Mouse (Mus musculus) neural tube, embryonic 14.5 days (tissue): ENCODE measurements around the gene Gdap1l1. TPM values are rescaled to one million over a fixed set of nuclear protein-coding genes. Genes with fewer than 3 reads are reported as not detected.

Source experiments
- ATAC-seq: fragments of 200-750 bp; cut with Nextera tagmentation; 2 replicates; pipeline ENCODE4 v1.8.0; 2017; ENCODE audit warnings: low read depth, mild to moderate bottlenecking, moderate TSS enrichment, moderate library complexity
- H3K27ac ChIP-seq: fragments of 300-500 bp; sonication (generic); 2 replicates; pipeline ENCODE4 v1.5.1; 2014; ENCODE audit warnings: low read depth, mild to moderate bottlenecking, control low read depth, low read length, moderate library complexity, mixed read lengths
- H3K27me3 ChIP-seq: fragments of 300-500 bp; sonication (generic); 2 replicates; pipeline ENCODE4 v1.6.1; 2014; ENCODE audit warnings: low read length; ENCODE audit not compliant: control insufficient read depth, insufficient read depth
- H3K36me3 ChIP-seq: fragments of 300-500 bp; sonication (generic); 2 replicates; pipeline ENCODE4 v1.6.1; 2014; ENCODE audit warnings: low read length, mixed read lengths; ENCODE audit not compliant: control insufficient read depth, insufficient read depth
- H3K4me1 ChIP-seq: fragments of 300-500 bp; sonication (generic); 2 replicates; pipeline ENCODE4 v1.6.1; 2014; ENCODE audit warnings: low read length; ENCODE audit not compliant: control insufficient read depth, insufficient read depth
- H3K4me2 ChIP-seq: fragments of 300-500 bp; sonication (generic); 2 replicates; pipeline ENCODE4 v1.6.1; 2014; ENCODE audit warnings: mild to moderate bottlenecking, low read depth, low read length, control low read depth
- H3K4me3 ChIP-seq: fragments of 300-500 bp; sonication (generic); 2 replicates; pipeline ENCODE4 v1.5.1; 2014; ENCODE audit warnings: low read depth, low read length, control low read depth, mixed read lengths
- H3K9ac ChIP-seq: fragments of 300-500 bp; sonication (generic); replicated peaks from 2 replicates; pipeline ENCODE4 v1.6.1; 2014; ENCODE audit warnings: low read depth, mild to moderate bottlenecking, control low read depth, low read length, mixed read lengths
- H3K9me3 ChIP-seq: fragments of 300-500 bp; sonication (generic); 2 replicates; pipeline ENCODE4 v1.6.1; 2016; ENCODE audit warnings: low read length; ENCODE audit not compliant: control insufficient read depth
- WGBS: fragments of 180-500 bp; shearing (Covaris S2); extraction: QIAGEN DNeasy Blood & Tissue Kit; methylation state at CpG from one replicate; pipeline ENCODE4 v1.1.7; 2014; 5-methylcytosine and 5-hydroxymethylcytosine counted together
- polyA plus RNA-seq: library from polyadenylated mRNA; unstranded; fragments of >200 nt; fragmentation: Nextera tagmentation; extraction: Ambion mirVana; gene quantifications from 2 replicates; pipeline ENCODE4 v1.2.1, GENCODE M21; 2014

The Gdap1l1 gene
- polyA plus RNA-seq, 1 experiment from 2014 or later = 115 TPM

DNA sequence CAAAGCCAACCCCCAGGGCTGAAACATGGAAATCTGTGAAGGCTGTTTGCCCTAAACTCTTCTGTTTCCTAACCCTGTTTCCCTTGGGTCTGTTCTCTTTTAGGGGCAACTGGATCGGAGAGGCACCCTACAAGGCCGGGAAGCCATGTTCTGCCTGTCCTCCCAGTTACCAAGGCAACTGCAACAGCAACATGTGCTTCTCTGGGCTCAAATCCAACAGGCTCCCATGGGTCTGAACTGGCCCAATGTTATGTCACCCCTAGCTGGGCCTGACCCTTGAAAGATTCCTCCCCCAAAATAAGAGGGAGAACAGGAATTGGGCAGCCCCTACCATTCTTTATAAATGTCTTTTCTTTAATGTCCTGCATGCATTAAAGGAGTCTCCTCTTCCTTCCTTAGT, 63.9 kb downstream of the Gdap1l1 start:
- Histone ChIP-seq H3K27me3 (no peaks in the 10 kb centered on the region), H3K4me3 (no peak overlapping the region), H3K9me3 (no peaks in the 10 kb centered on the region), H3K4me2 (no peak overlapping the region), H3K27ac (no peak overlapping the region), H3K4me1 (no peaks in the 10 kb centered on the region), H3K36me3 (no peaks in the 10 kb centered on the region), H3K9ac (no peak overlapping the region)
- WGBS = 65% methylated on average over 2 of the region's 2 CpGs
- no peak for ATAC-seq

DNA sequence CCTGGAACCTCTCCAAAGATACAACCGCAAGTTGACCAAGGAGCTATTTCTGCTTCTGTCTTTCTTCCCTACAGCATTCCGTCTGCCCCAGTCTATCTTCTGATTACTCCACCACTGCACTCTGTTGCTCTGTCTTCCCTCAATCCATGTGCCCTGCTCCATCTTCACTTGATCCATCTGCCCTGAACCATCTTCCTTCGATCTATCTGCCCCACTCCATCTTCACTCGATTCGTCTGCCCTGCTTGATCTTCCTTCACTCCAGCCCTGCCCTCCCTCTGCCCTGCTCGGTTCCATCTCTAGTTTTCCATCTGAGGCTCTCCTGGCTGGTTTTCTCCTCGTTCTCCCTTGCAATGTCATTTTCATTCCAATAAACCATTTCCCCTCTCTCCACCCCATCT, 64.9 kb downstream of the Gdap1l1 start:
- H3K9ac ChIP-seq = no peak overlapping the region
- H3K4me1 ChIP-seq = no peaks in the 10 kb centered on the region
- WGBS = 65% methylated on average over 7 of the region's 7 CpGs
- no peaks in the 10 kb centered on the region for H3K36me3 ChIP-seq
- no peaks in the 10 kb centered on the region for H3K27me3 ChIP-seq
- no peak overlapping the region for H3K27ac ChIP-seq
- H3K4me3 ChIP-seq = no peak overlapping the region
- H3K4me2 ChIP-seq = no peak overlapping the region
- no peak for ATAC-seq
- H3K9me3 ChIP-seq = no peaks in the 10 kb centered on the region

Other genes with a start within 250 kb of the Gdap1l1 start
- 24.1 and 24.2 TPM in 2 replicates for gene Tox2, start 235.4 kb upstream of the Gdap1l1 start, polyA plus RNA-seq
- 0.20 and 0.21 TPM in 2 replicates for gene Jph2, start 40.5 kb upstream of the Gdap1l1 start, polyA plus RNA-seq
- gene Oser1, start 13.8 kb upstream of the Gdap1l1 start, polyA plus RNA-seq = 78.9 and 79.3 TPM in 2 replicates
- gene Fitm2, start 34.2 kb downstream of the Gdap1l1 start, polyA plus RNA-seq = 16.2 and 18.8 TPM in 2 replicates
- 0.19 TPM in 1 of 2 replicates, not detected in the other for gene R3hdml, start 53.8 kb downstream of the Gdap1l1 start, polyA plus RNA-seq
- not detected in 2 replicates for gene Hnf4a, start 68.3 kb downstream of the Gdap1l1 start, polyA plus RNA-seq
- gene Ttpal, start 163.8 kb downstream of the Gdap1l1 start, polyA plus RNA-seq = 45.5 and 57.1 TPM in 2 replicates
- gene Serinc3, start 206.7 kb downstream of the Gdap1l1 start, polyA plus RNA-seq = 39.0 and 44.3 TPM in 2 replicates
- gene Pkig, start 219.9 kb downstream of the Gdap1l1 start, polyA plus RNA-seq = 102 and 103 TPM in 2 replicates